Mouse (Mus musculus): Measurements from ENCODE around the gene Fdxacb1. TPM values are rescaled to one million over a fixed set of nuclear protein-coding genes. Genes with fewer than 3 reads are reported as not detected.

Gene Fdxacb1
- polyA plus RNA-seq, 1 experiment from 2014 or later: 12.5 TPM

- Histone ChIP-seq H3K36me3 (ENCODE audit: control insufficient read depth, insufficient read depth, low read length) (no peaks in the 10 kb centered on the region), H3K27me3 (ENCODE audit: control insufficient read depth, insufficient read depth, low read length) (no peaks in the 10 kb centered on the region), H3K4me2 (ENCODE audit: low read length) (peak overlapping the region; percentile 83), H3K27ac (replicated peaks; ENCODE audit: low read depth, low read length) (peak overlapping the region; percentile 88), H3K4me1 (ENCODE audit: control insufficient read depth, insufficient read depth, low read length) (peaks cover 44% of the 10 kb centered on the region), H3K9ac (replicated peaks; ENCODE audit: low read length) (peak overlapping the region; percentile 80), H3K9me3 (ENCODE audit: control insufficient read depth, low read length) (no peaks in the 10 kb centered on the region), H3K4me3 (replicated peaks; ENCODE audit: low read depth, low read length) (peak overlapping the region; percentile 64)
- peak; percentile 64 for DNase-seq
- ATAC-seq (ENCODE audit: low FRiP score, low TSS enrichment): peak; percentile 4; the same call in 1 of the 2 replicates
- under 1% methylated on average over 30 of the region's 30 CpGs for WGBS
These were observed 40.7 kb upstream of the Fdxacb1 start for GRCm38 (mm10) chr9:50727171-50727924.

GRCm38 (mm10) chr9:50727925-50728651 lies 39.9 kb upstream of the Fdxacb1 start:
- Histone ChIP-seq H3K4me3 (replicated peaks; ENCODE audit: low read depth, low read length) (peak overlapping the region; percentile 64), H3K36me3 (ENCODE audit: control insufficient read depth, insufficient read depth, low read length) (no peaks in the 10 kb centered on the region), H3K9me3 (ENCODE audit: control insufficient read depth, low read length) (no peaks in the 10 kb centered on the region), H3K27ac (replicated peaks; ENCODE audit: low read depth, low read length) (peak overlapping the region; percentile 88), H3K4me2 (ENCODE audit: low read length) (peak overlapping the region; percentile 83), H3K4me1 (ENCODE audit: control insufficient read depth, insufficient read depth, low read length) (peaks cover 43% of the 10 kb centered on the region), H3K27me3 (ENCODE audit: control insufficient read depth, insufficient read depth, low read length) (no peaks in the 10 kb centered on the region), H3K9ac (replicated peaks; ENCODE audit: low read length) (peak overlapping the region; percentile 80)
- peak; percentile 93 for ATAC-seq (ENCODE audit: low FRiP score, low TSS enrichment)
- DNase-seq: peak; percentile 98
- WGBS: under 1% methylated on average over 45 of the region's 45 CpGs

- no peak for DNase-seq
- H3K27ac ChIP-seq (replicated peaks; ENCODE audit: low read depth, low read length): no peak overlapping the region
- WGBS: 79% methylated on average over 4 of the region's 4 CpGs
These were observed 38.4 kb upstream of the Fdxacb1 start for GRCm38 (mm10) chr9:50729600-50729999.

GRCm38 (mm10) chr9:50732560-50732959 lies 35.5 kb upstream of the Fdxacb1 start:
- peak overlapping the region; percentile 32; the same call in 1 of the 2 replicates for H3K27ac ChIP-seq (replicated peaks; ENCODE audit: low read depth, low read length)
- DNase-seq: peak; percentile 52

More at GRCm38 (mm10) chr9:50729600-50729999, 38.4 kb upstream of the Fdxacb1 start:
- Histone ChIP-seq H3K36me3 (ENCODE audit: control insufficient read depth, insufficient read depth, low read length) (no peaks in the 10 kb centered on the region), H3K9me3 (ENCODE audit: control insufficient read depth, low read length) (no peaks in the 10 kb centered on the region), H3K4me1 (ENCODE audit: control insufficient read depth, insufficient read depth, low read length) (peaks cover 37% of the 10 kb centered on the region), H3K4me3 (replicated peaks; ENCODE audit: low read depth, low read length) (no peak overlapping the region), H3K4me2 (ENCODE audit: low read length) (no peak overlapping the region), H3K27me3 (ENCODE audit: control insufficient read depth, insufficient read depth, low read length) (no peaks in the 10 kb centered on the region), H3K9ac (replicated peaks; ENCODE audit: low read length) (no peak overlapping the region)
- ATAC-seq (ENCODE audit: low FRiP score, low TSS enrichment): no peak

GRCm38 (mm10) chr9:50734989-50735388 lies 33.0 kb upstream of the Fdxacb1 start:
- no peaks in the 10 kb centered on the region for H3K36me3 ChIP-seq (ENCODE audit: control insufficient read depth, insufficient read depth, low read length)
- DNase-seq (peak; percentile 86), ATAC-seq (ENCODE audit: low FRiP score, low TSS enrichment) (no peak)
- peak overlapping the region; percentile 33 for H3K4me2 ChIP-seq (ENCODE audit: low read length)
- no peak overlapping the region for H3K9ac ChIP-seq (replicated peaks; ENCODE audit: low read length)
- no peak overlapping the region for H3K27ac ChIP-seq (replicated peaks; ENCODE audit: low read depth, low read length)
- no peaks in the 10 kb centered on the region for H3K9me3 ChIP-seq (ENCODE audit: control insufficient read depth, low read length)
- H3K27me3 ChIP-seq (ENCODE audit: control insufficient read depth, insufficient read depth, low read length): no peaks in the 10 kb centered on the region
- WGBS: 4% methylated on average over 9 of the region's 9 CpGs
- 0 out of 2 replicates have a peak overlapping the region, but pooled peaks have one; percentile 2 for H3K4me3 ChIP-seq (replicated peaks; ENCODE audit: low read depth, low read length)
- peaks cover 14% of the 10 kb centered on the region for H3K4me1 ChIP-seq (ENCODE audit: control insufficient read depth, insufficient read depth, low read length)

More at GRCm38 (mm10) chr9:50732560-50732959, 35.5 kb upstream of the Fdxacb1 start:
- Histone ChIP-seq H3K9ac (replicated peaks; ENCODE audit: low read length) (no peak overlapping the region), H3K4me1 (ENCODE audit: control insufficient read depth, insufficient read depth, low read length) (peaks cover 10% of the 10 kb centered on the region), H3K4me2 (ENCODE audit: low read length) (no peak overlapping the region), H3K9me3 (ENCODE audit: control insufficient read depth, low read length) (no peaks in the 10 kb centered on the region), H3K4me3 (replicated peaks; ENCODE audit: low read depth, low read length) (no peak overlapping the region), H3K36me3 (ENCODE audit: control insufficient read depth, insufficient read depth, low read length) (no peaks in the 10 kb centered on the region), H3K27me3 (ENCODE audit: control insufficient read depth, insufficient read depth, low read length) (no peaks in the 10 kb centered on the region)
- 2% methylated on average over 4 of the region's 4 CpGs for WGBS
- ATAC-seq (ENCODE audit: low FRiP score, low TSS enrichment): no peak

- peak within 1 kb of the TSS; percentile 50 for H3K4me2 ChIP-seq (ENCODE audit: low read length)
- no peak within 1 kb of the TSS for H3K9ac ChIP-seq (replicated peaks; ENCODE audit: low read length)
- H3K27ac ChIP-seq (replicated peaks; ENCODE audit: low read depth, low read length): no peak within 1 kb of the TSS
- H3K4me3 ChIP-seq (replicated peaks; ENCODE audit: low read depth, low read length): peak within 1 kb of the TSS; percentile 28
- DNase-seq (peak; percentile 90), ATAC-seq (ENCODE audit: low FRiP score, low TSS enrichment) (peak; percentile 93)
- no peaks in the 10 kb centered on the region for H3K36me3 ChIP-seq (ENCODE audit: control insufficient read depth, insufficient read depth, low read length)
- 13% methylated on average over 36 of the region's 36 CpGs for WGBS
- no peaks in the 10 kb centered on the region for H3K27me3 ChIP-seq (ENCODE audit: control insufficient read depth, insufficient read depth, low read length)
- H3K4me1 ChIP-seq (ENCODE audit: control insufficient read depth, insufficient read depth, low read length): 0 out of 2 replicates have a peak, but pooled peaks cover 4% of the 10 kb centered on the region
- no peaks in the 10 kb centered on the region for H3K9me3 ChIP-seq (ENCODE audit: control insufficient read depth, low read length)
These were observed 28.8 kb upstream of the Fdxacb1 start, which contains the start of gene Dixdc1 for GRCm38 (mm10) chr9:50738914-50739870. Dixdc1 (minus strand) TSS chr9:50739517.

- ATAC-seq (ENCODE audit: low FRiP score, low TSS enrichment): no peak
- Histone ChIP-seq H3K4me3 (replicated peaks; ENCODE audit: low read depth, low read length) (no peak overlapping the region), H3K4me2 (ENCODE audit: low read length) (no peak overlapping the region), H3K27me3 (ENCODE audit: control insufficient read depth, insufficient read depth, low read length) (peaks cover 3% of the 10 kb centered on the region; the same call in 1 of the 2 replicates), H3K9me3 (ENCODE audit: control insufficient read depth, low read length) (no peaks in the 10 kb centered on the region), H3K4me1 (ENCODE audit: control insufficient read depth, insufficient read depth, low read length) (0 out of 2 replicates have a peak, but pooled peaks cover 7% of the 10 kb centered on the region), H3K27ac (replicated peaks; ENCODE audit: low read depth, low read length) (no peak overlapping the region), H3K36me3 (ENCODE audit: control insufficient read depth, insufficient read depth, low read length) (no peaks in the 10 kb centered on the region), H3K9ac (replicated peaks; ENCODE audit: low read length) (no peak overlapping the region)
- 89% methylated on average over 14 of the region's 14 CpGs for WGBS
- DNase-seq: no peak
These were observed 26.9 kb upstream of the Fdxacb1 start for GRCm38 (mm10) chr9:50740867-50741784.
